Mouse (Mus musculus) T-cell, adult 2 months (primary cell): ENCODE data around the gene Mrpl45.
A peak's percentile ranks its signal among the peaks of the same experiment; 100 is the strongest.
"Not testable (repeated sequence)": the region's sequence is repeated elsewhere in the genome, so short reads cannot be mapped to it uniquely, and the experiment has no call there.

Source experiments
- DNase-seq: peaks from one replicate; pipeline ENCODE4 v3.0.0; 2022; ENCODE audit warnings: low spot score

The Mrpl45 gene

DNA sequence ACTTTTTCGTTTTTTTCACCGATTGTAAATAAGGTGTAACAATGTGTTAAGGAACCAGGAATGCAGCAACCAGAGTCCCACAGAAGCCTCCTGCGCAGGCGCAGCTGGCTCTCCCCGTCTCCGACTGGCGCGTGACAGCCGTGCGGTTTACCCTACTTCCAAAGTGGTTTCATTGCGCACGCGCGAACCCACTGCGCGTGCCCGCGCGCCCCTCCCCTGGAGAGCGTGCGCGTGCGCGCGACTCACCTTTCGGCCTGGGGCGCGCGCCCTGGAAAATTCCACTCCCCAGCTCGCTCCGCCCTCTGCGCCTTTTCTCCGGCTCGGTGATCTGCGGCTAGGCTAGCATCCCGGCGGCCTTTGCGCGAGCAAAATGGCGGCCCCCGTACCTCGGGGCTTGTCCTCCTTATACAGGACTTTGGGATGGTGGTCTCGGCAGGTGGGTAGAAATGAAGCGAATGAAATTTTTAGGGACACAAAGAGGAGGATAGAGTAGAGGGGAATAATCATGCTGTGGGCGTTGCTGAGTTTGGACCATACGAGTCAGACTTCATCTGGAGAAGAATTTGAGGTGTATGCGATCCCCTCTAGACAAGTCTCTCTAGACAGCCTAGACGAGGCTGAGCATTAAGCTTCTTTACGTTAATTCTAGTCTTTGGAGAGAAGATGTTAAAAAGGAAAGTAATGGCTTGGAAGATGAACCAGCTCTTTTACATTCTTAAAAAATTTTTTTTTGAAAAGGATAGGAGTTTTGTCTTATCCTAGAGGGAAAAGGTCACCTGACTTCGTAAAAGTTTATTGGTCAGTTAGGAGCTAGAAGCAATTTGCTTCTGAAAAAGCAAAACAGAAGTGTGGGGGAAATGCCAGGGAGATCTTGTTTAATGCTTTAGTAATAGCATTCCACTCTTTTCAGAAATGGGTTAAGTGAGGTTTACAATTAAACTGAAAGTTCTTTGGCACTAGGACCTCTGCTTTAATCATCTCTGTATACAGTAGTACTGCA is at the start of gene Mrpl45:
Gene Mrpl45 (plus strand): TSS at position 213 of the 1,000 bp plus-strand sequence.
- DNase-seq = peak; percentile 98

DNA sequence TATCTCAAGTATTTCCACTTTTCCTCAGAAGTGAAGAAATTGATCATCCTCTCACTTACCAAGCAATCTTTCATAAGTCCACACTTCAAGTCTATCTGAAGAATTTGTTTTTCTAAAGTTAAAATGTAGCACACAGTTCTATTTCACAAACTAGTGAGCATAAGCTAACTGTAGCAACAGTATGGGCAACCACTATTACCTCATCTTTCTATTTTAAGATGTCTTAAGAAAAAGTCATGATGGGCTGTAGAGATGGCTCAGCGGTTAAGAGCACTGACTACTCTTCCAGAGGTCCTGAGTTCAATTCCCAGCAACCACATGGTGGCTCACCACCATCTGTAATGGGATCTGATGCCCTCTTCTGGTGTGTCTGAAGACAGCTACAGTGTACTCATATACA is 49.0 kb upstream of the Mrpl45 start:
- DNase-seq = not testable (repeated sequence)

DNA sequence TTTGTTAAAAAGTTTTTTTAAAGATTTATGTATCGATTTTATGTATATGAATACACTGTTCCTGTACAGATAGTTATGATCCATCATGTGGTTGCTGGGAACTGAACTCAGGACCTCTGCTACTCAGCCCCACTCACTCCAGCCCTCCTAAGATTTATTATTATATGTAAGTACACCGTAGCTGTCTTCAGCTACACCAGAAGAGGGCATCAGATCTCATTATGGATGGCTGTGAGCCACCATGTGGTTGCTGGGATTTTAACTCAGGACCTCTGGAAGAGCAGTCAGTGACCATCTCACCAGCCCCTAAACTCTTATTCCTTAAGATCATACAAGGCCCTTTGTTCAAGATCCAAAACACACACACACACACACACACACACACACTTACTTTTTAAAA is 45.5 kb upstream of the Mrpl45 start:
- not testable (repeated sequence) for DNase-seq

DNA sequence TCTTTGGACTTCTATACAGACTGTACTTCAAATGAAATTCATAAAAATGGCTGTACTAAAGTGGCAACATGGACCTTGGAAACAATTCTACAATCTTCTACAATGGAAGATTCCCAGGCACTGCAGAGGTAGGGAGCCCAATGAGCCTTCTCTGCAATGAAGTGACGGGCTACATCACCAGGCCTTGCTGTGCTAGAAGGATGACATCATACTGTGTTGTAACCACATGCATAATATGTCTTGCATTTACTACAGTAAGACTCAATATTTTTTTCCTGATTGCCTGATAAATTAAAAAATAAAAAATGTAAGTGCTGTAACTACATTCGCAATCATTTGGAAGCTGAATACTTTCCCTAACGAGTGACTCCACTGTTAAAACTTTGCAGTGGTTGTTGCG is 42.7 kb upstream of the Mrpl45 start:
- no peak for DNase-seq

DNA sequence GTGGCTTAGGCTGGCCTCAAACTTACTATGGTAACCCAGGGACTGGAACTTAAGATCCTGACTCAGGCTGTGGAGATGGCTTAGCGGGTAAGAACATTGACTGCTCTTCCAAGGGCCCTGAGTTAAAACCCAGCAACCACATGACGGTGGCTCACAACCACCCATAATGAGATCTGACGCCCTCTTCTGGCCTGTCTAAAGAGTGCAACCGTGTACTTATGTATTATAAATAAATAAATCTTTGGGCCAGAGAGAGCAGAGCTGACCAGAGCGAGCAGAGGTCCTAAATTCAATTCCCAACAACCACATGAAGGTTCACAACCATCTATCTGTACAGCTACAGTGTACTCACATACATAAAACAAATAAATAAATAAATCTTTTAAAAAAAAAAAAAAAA is 41.9 kb upstream of the Mrpl45 start:
- DNase-seq = peak; percentile 28

DNA sequence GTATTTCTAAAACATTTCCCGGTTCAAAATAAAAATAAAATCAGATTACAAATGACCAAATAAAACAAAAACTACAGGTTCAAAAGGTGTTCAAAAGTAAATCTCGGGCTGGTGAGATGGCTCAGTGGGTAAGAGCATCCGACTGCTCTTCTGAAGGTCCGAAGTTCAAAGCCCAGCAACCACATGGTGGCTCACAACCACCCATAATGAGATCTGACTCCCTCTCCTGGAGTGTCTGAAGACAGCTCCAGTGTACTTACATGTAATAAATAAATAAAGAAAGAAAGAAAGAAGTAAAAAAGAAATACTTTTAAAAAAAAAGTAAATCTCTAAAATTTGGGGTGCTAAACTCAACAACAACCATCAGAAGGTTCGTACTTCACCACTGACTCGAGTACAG is 40.6 kb upstream of the Mrpl45 start:
- DNase-seq = peak; percentile 11

DNA sequence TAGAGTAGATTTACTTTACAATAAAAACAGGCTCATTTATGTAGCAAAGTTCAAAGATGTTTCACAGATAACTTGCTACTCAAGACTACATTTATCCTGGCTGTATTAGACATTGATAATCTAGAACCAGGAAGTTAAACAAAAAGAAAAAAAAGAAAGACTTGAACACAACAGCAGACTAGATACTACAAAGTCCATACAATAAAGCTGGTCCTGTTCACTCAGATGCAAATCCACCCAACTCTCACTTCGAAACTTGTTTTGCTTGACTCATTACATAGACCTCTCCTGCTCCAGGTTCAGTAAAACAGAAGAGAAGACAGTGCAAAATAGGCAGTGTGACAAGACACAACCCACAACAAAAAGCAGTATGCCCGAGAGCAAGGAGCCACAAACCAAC is 40.2 kb upstream of the Mrpl45 start:
- DNase-seq = peak; percentile 10

DNA sequence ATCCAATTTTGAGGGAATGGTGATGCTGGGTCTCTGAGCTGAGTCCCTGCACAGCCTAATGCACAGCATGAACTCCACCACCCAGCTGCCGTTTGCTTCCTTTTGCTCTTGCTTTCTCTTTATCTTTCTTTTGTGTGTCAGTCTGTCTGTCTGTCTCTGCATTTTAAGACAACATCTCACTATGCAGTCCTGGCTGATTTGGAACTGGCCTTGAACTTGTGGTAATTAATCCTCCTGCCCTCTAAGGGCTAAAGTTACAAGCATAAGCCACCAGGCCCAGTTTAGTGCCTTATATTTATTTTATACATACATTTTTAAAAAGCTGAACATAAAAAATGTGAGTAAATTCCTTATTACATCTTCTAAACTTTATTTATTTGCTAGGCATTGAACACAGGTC is 39.5 kb upstream of the Mrpl45 start:
- DNase-seq = no peak

DNA sequence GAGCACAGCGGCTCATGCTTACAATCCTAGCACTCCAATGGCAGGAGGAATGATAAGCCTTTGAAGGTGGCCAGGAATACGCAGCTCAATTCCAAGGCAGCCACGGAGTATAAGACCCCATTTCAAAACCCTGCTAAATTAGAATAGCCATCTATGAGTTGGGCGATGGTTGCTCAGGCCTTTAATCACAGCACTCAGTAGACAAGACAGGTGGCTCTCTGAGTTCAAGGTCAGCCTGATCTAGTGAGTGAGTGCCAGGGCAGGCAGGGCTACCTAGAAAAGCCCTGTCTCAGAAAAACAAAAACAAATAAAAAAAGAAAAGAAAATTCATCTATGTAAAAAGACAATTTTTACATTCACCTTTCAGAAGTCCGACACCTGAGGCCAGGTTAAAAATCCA is 38.4 kb upstream of the Mrpl45 start:
- no peak for DNase-seq

DNA sequence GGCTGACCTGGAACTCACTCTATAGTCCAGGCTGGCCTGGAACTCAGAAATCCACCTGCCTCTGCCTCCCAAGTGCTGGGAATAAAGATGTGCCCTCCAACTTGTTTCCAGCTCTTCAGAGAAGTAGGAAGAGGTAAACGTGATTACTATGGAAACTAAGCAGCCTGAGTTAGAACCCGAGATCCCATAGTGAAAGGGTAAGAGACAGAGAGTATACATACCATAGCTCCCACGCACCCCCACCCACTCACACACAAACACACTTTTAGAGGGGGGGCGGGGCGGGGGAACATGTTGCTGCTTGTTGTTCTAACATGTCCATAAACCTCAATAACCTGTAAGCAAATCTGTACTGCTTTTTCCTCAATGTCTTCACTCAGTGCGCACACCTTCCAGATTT is 37.1 kb upstream of the Mrpl45 start:
- DNase-seq = no peak

DNA sequence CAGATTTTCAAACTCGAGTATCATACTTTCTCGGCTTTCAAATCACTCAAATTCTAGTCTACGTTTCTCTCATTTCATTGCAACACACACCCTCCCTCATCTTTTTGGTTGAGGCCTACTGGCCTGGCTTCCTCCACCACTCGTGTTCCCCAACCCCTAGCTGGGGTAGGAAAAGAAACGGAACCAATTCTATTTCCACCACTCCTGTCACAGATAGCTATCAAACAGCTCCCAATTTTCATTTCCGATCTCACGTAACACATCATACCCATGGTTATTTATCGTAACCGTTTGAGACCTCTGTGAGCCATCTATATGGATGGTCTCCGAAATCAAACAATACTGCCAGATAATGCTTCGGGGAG is 36.5 kb upstream of the Mrpl45 start:
- no peak for DNase-seq

DNA sequence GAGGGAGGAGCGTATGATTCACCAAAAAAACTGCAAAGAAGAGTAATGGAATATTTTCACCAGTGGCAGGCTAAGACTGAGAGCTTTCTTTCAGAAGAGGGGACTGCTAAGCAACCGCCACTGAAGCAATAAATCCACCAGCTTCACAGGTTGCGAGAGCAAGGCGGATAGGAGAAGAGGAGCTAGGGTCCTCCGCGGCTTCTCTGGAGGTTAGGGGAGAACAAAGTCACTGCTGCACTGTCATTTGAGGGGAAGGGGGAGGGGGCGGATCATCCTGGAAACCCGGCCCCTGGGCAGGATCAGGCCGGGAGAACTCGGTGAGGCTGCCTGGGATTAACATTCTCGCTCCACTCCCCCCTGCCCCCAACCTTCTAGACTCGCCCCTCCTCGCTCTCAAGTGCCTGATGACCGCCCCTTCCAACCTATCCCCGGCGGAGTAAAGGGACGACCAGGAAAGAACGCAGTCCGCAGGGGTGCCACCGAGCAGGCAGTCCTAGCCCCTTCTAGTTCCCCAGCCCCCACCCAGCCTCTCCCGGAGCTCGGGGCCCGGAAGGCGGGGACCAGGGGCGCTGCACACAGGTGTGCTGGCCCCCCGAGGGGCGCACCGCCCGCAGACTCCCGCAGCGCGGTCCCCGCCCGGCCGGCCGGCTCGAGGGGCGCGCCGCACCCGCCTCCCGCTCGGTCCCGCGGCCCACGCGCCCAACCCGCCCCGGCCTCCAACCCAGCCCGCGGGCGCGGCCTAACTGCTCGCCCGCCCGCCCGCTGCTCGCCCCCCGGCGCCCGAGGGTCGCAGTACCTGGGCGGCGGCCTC is 35.9 kb upstream of the Mrpl45 start:
- DNase-seq = peak; percentile 12

DNA sequence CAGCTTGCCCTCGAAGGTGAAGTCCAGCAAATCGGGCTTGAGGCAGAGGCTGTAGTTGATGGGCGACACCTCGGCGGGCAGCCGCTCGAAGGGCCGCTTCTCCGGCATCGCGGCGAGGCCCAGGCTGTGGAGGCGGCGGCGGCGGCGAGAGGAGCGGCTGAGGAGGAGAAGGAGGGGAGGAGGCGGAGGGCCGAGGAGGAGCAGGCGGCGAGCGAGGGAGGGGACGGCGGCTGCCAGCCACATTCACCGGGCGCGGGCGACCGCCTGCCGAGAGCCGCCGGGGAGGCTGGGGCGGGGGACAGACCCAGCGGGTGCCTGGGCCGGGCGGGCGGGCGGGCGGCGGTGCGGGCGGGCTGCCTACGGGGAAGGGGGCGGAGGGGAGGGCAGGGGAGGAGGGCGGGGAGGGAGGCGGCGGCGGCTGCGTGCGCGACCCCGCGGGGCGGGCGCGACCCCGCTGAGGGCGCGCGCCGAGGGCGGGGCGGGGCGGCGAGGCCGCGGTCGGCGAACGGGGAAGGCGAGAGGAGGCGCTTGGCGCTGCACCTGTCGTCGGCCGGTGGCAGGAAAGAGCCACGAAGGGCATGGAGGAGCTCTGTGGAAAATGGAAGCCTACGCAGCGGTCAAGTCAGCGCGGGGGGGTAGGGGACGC is 35.2 kb upstream of the Mrpl45 start, which contains the start of gene Npepps:
Gene Npepps (minus strand): TSS at position 423 of the 646 bp plus-strand sequence.
- peak; percentile 78 for DNase-seq

DNA sequence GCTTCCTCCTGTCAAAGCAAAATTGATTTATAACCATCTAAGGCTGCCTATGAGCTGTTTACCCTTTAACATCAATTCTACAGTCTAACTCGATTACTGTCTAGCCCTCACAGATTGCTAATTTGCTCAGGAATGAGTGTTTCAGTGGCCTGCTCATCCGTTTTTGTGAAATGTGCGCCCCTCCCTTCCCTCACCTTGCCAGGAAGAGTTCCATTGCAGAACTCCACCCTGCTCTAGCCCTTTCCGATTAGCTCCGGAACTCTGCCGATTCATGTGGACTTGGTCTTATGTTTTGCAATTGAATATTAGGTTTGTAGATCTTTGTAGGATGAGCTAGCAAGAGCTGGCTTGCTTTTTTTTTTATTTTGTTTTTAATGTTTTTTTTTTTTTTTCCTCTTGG is 33.3 kb upstream of the Mrpl45 start:
- no peak for DNase-seq

DNA sequence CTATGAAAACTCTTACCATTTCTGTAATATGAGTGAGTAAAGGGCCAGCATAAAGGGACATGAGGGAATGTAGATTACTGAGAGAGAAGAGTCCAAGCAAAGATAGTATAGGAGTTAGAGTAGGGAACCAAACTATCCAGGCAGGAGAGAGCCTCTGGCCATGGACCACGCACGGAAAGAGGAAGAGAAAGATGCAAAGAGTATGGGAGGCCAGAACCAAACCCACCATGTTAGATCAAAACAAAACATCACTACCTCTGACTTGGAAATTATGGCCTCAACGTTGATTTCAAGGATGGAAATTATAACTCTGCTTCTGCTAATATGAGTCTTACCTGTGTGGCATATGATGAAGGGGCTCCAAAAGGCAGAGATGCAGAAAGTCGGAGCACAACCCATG is 30.7 kb upstream of the Mrpl45 start:
- DNase-seq = no peak

DNA sequence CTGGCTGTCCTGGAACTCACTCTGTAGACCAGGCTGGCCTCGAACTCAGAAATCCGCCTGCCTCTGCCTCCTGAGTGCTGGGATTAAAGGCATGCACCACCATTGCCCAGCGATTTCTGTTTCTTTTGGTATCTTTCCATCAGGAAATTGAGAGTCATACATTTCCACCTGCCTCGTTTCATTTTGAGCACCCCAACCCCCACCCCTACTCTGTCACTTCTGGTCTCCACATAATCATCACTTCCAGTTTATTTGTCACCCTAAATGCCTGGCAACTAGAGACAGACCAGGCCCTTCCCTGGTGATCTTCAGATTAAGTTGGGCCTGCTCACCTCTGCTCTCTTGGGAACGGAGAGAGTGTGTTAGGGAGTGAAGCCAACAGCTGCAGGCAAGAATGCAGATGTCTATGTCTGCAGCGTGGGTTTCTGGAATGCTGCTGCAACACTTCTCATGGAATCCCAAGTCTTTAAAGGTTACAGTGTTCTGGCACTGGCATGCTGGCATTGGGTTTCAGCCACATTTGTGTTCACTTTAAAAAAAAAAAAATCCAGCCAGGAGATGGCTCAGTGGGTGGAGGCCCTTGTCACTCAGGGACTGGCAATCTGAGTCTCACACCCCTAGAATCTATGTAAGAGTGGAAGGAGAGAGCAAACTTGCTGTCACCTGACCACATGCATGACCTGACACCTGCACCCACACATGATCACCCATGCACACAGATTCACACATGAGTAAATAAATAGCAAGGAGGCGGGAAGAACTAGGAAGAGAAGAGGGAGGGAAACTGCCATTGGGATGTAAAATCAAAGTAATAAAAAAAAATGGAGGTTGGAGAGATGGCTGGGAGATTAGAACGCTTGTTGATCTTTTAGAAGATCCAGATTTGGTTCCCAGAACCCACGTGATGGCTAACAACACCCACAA is 29.4 kb upstream of the Mrpl45 start:
- no peak for DNase-seq

DNA sequence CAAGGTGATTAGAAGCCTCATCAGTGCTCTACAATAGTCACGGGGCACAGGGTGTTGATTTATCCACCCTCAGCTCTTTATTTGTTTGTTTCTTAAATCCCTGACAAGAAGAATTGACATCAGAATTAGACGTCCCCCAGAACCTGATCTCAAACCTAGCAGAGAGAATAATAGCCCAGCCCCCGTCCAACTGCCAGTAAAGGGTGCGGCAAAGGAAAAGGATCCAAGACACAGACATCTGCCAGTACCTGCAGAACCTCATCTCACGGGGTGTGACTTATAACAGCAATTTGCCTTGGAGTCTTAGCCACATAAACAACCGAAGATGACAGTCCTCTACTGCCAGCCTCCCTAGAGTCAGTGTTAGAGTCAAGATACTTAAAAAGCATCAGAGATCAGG is 28.5 kb upstream of the Mrpl45 start:
- DNase-seq = no peak

DNA sequence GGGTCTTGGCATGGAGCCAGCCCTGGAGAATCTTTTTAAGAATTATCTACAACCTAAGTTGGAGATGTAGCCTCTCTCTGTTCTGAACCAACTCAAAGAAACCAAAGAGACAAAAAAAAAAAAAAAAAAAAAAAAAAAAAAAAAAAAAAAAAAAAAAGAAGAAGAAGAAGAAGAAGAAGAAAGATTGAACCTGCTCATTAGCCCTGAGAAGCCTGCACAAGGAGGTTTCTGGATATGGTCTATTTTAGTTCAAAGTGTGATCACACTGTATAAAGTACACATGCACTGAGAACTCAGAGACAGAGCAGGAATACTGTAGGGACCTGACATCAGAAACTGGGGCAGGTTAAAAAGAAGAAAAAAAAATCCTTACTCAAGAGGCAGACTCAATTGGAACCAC is 27.9 kb upstream of the Mrpl45 start:
- DNase-seq = no peak

DNA sequence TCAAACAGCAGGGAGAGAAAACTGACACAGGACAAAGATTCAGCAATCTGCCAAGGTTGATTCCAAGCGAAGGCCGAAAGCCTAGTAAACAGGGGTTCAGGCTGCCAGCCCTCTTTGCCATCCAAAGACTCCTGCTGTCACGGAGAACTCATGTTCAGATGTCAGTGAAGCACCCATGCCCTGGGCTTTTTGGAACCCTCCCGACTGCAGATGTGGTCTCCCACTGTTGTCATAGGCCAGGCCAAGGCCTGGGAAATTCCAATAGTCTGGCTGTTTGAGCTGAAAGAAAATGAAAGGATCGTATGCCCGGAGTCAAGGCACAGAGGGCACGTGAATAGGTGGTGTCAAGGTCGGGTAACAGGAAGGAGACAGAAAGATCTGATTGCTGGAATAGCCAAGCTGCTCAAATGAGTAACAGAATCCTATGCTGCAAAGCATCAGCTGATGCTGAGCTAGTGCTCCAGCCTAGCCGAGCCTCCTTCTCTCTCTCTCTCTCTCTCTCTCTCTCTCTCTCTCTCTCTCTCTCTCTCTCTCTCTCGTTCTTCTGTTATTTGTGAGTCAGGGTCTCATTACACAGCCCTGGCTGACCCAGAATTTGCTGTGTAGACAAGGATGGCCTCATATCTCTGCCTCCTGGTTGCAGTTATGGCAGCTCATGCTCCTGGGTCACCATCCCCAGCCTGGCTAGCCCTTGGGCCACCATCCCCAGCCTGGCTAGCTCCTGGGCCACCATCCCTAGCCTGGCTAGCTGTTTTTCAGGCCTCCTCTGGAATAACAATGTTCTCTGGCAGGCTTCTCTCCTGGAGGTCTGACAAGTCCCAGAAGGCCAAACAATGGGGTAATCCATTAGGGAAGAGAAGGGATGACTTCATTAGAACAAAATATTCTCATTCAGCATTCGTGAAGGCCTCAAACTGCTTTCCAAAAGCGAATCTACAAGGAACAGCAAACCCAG is 26.0 kb upstream of the Mrpl45 start:
- no peak for DNase-seq

DNA sequence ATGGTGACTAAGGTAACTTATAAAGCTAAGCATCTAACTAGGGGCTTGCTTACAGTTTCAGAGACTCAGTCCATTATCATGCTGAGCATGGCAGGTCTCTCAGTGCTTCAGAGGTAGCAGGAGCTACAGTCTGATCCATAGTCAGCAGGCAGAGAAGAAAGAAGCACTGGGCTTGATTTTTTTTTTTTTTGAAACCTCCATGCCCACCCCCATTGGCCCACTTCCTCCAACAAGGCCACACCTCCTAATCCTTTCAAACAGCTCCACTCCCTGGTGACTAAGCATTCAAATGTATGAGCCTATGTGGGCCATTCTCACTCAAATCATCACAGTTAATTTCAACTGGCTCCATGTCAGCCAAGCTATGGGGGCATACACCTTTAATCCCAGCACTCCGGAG is 22.8 kb upstream of the Mrpl45 start:
- DNase-seq = no peak
